Mouse (Mus musculus): Measurements from ENCODE around the gene Ifitm6. TPM values are rescaled to one million over a fixed set of nuclear protein-coding genes. Genes with fewer than 3 reads are reported as not detected.
A peak's percentile ranks its signal among the peaks of the same experiment; 100 is the strongest.

Gene Ifitm6
- polyA plus RNA-seq, 1 experiment from 2014 or later, result 53.6 TPM

- no peak overlapping the region for H3K4me3 ChIP-seq (ENCODE audit: low read depth, low read length)
- H3K36me3 ChIP-seq (replicated peaks; ENCODE audit: insufficient read depth, low read length), result no peaks in the 10 kb centered on the region
- no peaks in the 10 kb centered on the region for H3K9me3 ChIP-seq (ENCODE audit: low read length)
- no peaks in the 10 kb centered on the region for H3K27me3 ChIP-seq (ENCODE audit: insufficient read depth, low read length)
- WGBS (ENCODE audit: insufficient replicate concordance), result 55% methylated on average over 6 of the region's 6 CpGs
- no peak overlapping the region for H3K9ac ChIP-seq (replicated peaks)
- H3K4me1 ChIP-seq (ENCODE audit: insufficient read depth), result peaks cover 26% of the 10 kb centered on the region
- ATAC-seq (no peak), DNase-seq (peak; percentile 33)
- H3K4me2 ChIP-seq (ENCODE audit: low read depth, low read length), result no peak overlapping the region
- TF ChIP-seq CTCF (IDR thresholded peaks at IDR 0.05; ENCODE audit: low read depth), result no peak
- no peak for TF ChIP-seq EP300 (IDR thresholded peaks at IDR 0.05; ENCODE audit: low read depth)
- peak overlapping the region; percentile 55 for H3K27ac ChIP-seq (ENCODE audit: low read depth)
Measured at GRCm38 (mm10) chr7:141006446-141006845, 11.3 kb downstream of the Ifitm6 start.

DNA sequence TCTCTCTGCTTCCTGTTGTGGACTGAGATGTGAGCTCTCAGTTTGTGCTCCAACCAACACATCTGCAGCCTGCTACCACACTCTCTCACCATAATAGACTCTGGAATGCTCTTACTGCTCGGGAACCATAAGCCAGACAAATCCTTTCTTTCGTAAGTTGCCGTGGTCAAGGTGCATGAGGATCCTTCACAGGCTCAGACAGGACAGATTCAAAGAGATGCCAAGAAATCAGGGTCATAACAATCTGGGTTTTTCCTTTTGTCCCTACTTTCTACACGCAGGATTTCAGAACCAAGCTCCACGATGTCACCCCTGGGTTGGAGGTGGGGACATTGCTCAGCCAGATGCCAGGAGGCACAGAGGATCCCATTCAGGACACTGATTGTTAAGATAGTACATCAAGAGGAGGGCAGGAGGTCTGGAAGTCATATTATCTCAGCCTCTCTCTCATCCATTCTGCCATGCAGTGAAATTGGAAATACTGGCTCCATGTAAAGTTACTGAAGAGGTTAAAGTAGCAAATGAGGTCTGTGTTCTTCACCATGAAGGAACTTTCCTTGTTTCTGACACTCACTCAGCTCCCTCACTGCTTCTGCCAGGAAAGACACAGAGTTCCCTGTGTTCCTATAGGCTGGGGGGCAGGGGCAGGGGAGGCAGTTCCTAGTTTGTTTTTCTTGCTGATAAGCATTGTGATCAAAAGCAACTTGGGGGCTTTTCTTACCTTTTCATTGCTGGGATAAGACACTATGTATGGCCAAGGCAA lies 14.3 kb downstream of the Ifitm6 start:
- WGBS (ENCODE audit: insufficient replicate concordance), result 75% methylated on average over 5 of the region's 5 CpGs
- Histone ChIP-seq H3K4me3 (ENCODE audit: low read depth, low read length) (no peak overlapping the region), H3K9ac (replicated peaks) (no peak overlapping the region), H3K9me3 (ENCODE audit: low read length) (no peaks in the 10 kb centered on the region), H3K4me2 (ENCODE audit: low read depth, low read length) (no peak overlapping the region), H3K27me3 (ENCODE audit: insufficient read depth, low read length) (no peaks in the 10 kb centered on the region), H3K4me1 (ENCODE audit: insufficient read depth) (peaks cover 9% of the 10 kb centered on the region), H3K36me3 (replicated peaks; ENCODE audit: insufficient read depth, low read length) (no peaks in the 10 kb centered on the region), H3K27ac (ENCODE audit: low read depth) (peak overlapping the region; percentile 29; the same call in 1 of the 2 replicates)
- no peak for TF ChIP-seq CTCF (IDR thresholded peaks at IDR 0.05; ENCODE audit: low read depth)
- TF ChIP-seq EP300 (IDR thresholded peaks at IDR 0.05; ENCODE audit: low read depth), result no peak
- no peak for ATAC-seq
- DNase-seq, result no peak

DNA sequence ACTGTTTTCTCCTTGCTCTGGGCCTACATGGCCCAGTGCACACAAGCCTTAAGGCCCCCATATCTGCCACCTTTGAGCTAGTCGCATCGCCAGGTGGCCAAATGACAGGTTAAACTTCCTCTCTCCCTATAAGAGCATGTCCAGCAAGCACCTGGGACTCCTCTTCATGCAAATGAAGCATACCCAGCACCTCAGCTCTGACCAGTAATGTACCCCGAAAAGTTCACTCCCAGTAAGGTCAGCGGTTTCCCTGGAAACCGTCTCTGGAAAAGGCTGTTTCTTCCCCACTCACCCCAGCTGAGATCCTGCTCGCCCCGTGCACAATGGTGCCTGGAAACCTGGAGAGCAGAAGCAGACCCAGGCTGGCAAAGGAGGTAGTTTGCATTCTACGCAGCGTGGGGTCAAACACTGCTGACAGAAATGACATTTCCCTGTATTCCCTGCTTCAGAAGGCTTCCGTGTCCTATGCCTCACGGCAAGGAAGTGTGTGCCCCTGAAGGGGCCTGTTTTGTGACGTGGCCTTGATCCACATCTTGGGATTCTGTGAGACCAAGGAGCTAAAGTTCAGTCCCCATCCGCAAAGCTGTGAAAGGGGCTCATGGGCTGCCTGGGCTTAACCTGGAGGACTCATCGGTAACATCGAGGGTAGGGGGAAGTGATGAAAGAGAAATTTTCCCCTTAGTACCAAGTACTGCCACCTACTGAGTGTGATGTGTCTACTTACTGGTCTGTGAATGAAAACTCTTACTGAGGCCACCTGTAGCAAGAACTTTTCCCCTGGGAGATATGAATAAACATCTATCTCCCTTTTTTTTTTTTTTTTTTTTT lies 16.6 kb downstream of the Ifitm6 start:
- peaks cover 3% of the 10 kb centered on the region; the same call in 1 of the 2 replicates for H3K4me1 ChIP-seq (ENCODE audit: insufficient read depth)
- H3K9ac ChIP-seq (replicated peaks), result no peak overlapping the region
- no peak overlapping the region for H3K4me3 ChIP-seq (ENCODE audit: low read depth, low read length)
- no peaks in the 10 kb centered on the region for H3K36me3 ChIP-seq (replicated peaks; ENCODE audit: insufficient read depth, low read length)
- 75% methylated on average over 15 of the region's 15 CpGs for WGBS (ENCODE audit: insufficient replicate concordance)
- peak overlapping the region; percentile 6; the same call in 1 of the 2 replicates for H3K27ac ChIP-seq (ENCODE audit: low read depth)
- no peaks in the 10 kb centered on the region for H3K27me3 ChIP-seq (ENCODE audit: insufficient read depth, low read length)
- no peak for ATAC-seq
- H3K9me3 ChIP-seq (ENCODE audit: low read length), result no peaks in the 10 kb centered on the region
- no peak overlapping the region for H3K4me2 ChIP-seq (ENCODE audit: low read depth, low read length)
- no peak for DNase-seq
- TF ChIP-seq EP300 (IDR thresholded peaks at IDR 0.05; ENCODE audit: low read depth) (no peak), CTCF (IDR thresholded peaks at IDR 0.05; ENCODE audit: low read depth) (no peak)

GRCm38 (mm10) chr7:140998853-140999700 lies 18.6 kb downstream of the Ifitm6 start:
- 57% methylated on average over 11 of the region's 11 CpGs for WGBS (ENCODE audit: insufficient replicate concordance)
- Histone ChIP-seq H3K4me2 (ENCODE audit: low read depth, low read length) (peak overlapping the region; percentile 27; the same call in 1 of the 2 replicates), H3K4me1 (ENCODE audit: insufficient read depth) (peaks cover 3% of the 10 kb centered on the region; the same call in 1 of the 2 replicates), H3K9ac (replicated peaks) (peak overlapping the region; percentile 27; the same call in 1 of the 2 replicates), H3K27ac (ENCODE audit: low read depth) (peak overlapping the region; percentile 81), H3K36me3 (replicated peaks; ENCODE audit: insufficient read depth, low read length) (no peaks in the 10 kb centered on the region), H3K27me3 (ENCODE audit: insufficient read depth, low read length) (no peaks in the 10 kb centered on the region), H3K9me3 (ENCODE audit: low read length) (no peaks in the 10 kb centered on the region), H3K4me3 (ENCODE audit: low read depth, low read length) (peak overlapping the region; percentile 18; the same call in 1 of the 2 replicates)
- TF ChIP-seq EP300 (IDR thresholded peaks at IDR 0.05; ENCODE audit: low read depth) (peak; percentile 39; the same call in 1 of the 2 replicates), CTCF (IDR thresholded peaks at IDR 0.05; ENCODE audit: low read depth) (no peak)
- DNase-seq, result no peak
- peak; percentile 72 for ATAC-seq

DNA sequence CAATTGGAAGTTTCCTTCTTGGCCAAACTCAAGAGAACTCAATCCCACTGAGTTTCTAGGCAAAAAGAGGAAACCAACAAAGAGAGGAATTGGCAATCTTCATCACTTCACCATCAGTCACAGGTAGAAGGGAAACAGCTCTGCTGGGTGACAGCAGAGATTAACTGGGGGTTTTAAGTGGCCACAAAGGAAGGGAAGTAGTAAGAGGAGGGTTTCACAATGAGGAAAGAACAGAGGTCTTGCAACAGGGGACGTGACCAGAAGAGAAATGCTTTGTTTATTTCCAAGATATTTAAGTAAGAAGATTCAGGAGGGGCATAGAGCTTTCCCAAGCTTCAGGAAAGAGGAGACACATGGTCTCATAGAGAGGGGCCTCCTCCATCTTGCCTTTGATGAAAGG lies 19.9 kb downstream of the Ifitm6 start:
- Histone ChIP-seq H3K4me3 (ENCODE audit: low read depth, low read length) (no peak overlapping the region), H3K36me3 (replicated peaks; ENCODE audit: insufficient read depth, low read length) (no peaks in the 10 kb centered on the region), H3K27me3 (ENCODE audit: insufficient read depth, low read length) (no peaks in the 10 kb centered on the region), H3K9me3 (ENCODE audit: low read length) (no peaks in the 10 kb centered on the region), H3K9ac (replicated peaks) (no peak overlapping the region), H3K4me1 (ENCODE audit: insufficient read depth) (peaks cover 3% of the 10 kb centered on the region; the same call in 1 of the 2 replicates), H3K4me2 (ENCODE audit: low read depth, low read length) (0 out of 2 replicates have a peak overlapping the region, but pooled peaks have one; percentile 22), H3K27ac (ENCODE audit: low read depth) (peak overlapping the region; percentile 81)
- DNase-seq, result peak; percentile 14
- ATAC-seq, result peak; percentile 38; the same call in 1 of the 2 replicates
- WGBS (ENCODE audit: insufficient replicate concordance), result 25% methylated on average over 1 of the region's 1 CpGs
- TF ChIP-seq EP300 (IDR thresholded peaks at IDR 0.05; ENCODE audit: low read depth), result no peak
- no peak for TF ChIP-seq CTCF (IDR thresholded peaks at IDR 0.05; ENCODE audit: low read depth)

Data from liver, postnatal 0 days (tissue).